Mouse (Mus musculus) stomach, embryonic 14.5 days (tissue): ENCODE data around the gene Olfr1189. TPM values are rescaled to one million over a fixed set of nuclear protein-coding genes. Genes with fewer than 3 reads are reported as not detected.
"Not testable (repeated sequence)": the region's sequence is repeated elsewhere in the genome, so short reads cannot be mapped to it uniquely, and the experiment has no call there.

Source experiments
- ATAC-seq: fragments of 200-750 bp; cut with Nextera tagmentation; 2 replicates; pipeline ENCODE4 v1.8.0; 2017; ENCODE audit warnings: low read depth, moderate TSS enrichment; ENCODE audit not compliant: insufficient number of reproducible peaks, insufficient read depth, low FRiP score
- H3K27ac ChIP-seq: fragments of 300-500 bp; sonication (generic); 2 replicates; pipeline ENCODE4 v1.5.1; 2014; ENCODE audit warnings: mild to moderate bottlenecking, low read length, moderate library complexity, mixed read lengths
- H3K27me3 ChIP-seq: fragments of 300-500 bp; sonication (generic); 2 replicates; pipeline ENCODE4 v1.6.1; 2014; ENCODE audit warnings: low read length, control low read depth, mixed read lengths; ENCODE audit not compliant: control insufficient read depth, insufficient read depth
- H3K36me3 ChIP-seq: fragments of 300-500 bp; sonication (generic); 2 replicates; pipeline ENCODE4 v1.6.1; 2014; ENCODE audit warnings: mild to moderate bottlenecking, control low read depth, low read length, moderate library complexity, mixed read lengths; ENCODE audit not compliant: control insufficient read depth, insufficient read depth
- H3K4me1 ChIP-seq: fragments of 300-500 bp; sonication (generic); 2 replicates; pipeline ENCODE4 v1.6.1; 2014; ENCODE audit warnings: low read length, control low read depth, mixed read lengths; ENCODE audit not compliant: control insufficient read depth, insufficient read depth
- H3K4me2 ChIP-seq: fragments of 300-500 bp; sonication (generic); replicated peaks from 2 replicates; pipeline ENCODE4 v1.6.1; 2014; ENCODE audit warnings: low read depth, low read length, control low read depth
- H3K4me3 ChIP-seq: fragments of 300-500 bp; sonication (generic); 2 replicates; pipeline ENCODE4 v1.5.1; 2014; ENCODE audit warnings: low read depth, low read length, control low read depth
- H3K9ac ChIP-seq: fragments of 300-500 bp; sonication (generic); replicated peaks from 2 replicates; pipeline ENCODE4 v1.6.1; 2014; ENCODE audit warnings: low read depth, mild to moderate bottlenecking, control low read depth, low read length, moderate library complexity, mixed read lengths
- H3K9me3 ChIP-seq: fragments of 300-500 bp; sonication (generic); 2 replicates; pipeline ENCODE4 v1.6.1; 2016; ENCODE audit warnings: low read depth, low read length, control low read depth; ENCODE audit not compliant: control insufficient read depth
- WGBS: fragments of 180-500 bp; shearing (Covaris S2); extraction: QIAGEN DNeasy Blood & Tissue Kit; methylation state at CpG from one replicate; pipeline ENCODE4 v1.1.7; 2014; 5-methylcytosine and 5-hydroxymethylcytosine counted together
- polyA plus RNA-seq: library from polyadenylated mRNA; unstranded; fragments of >200 nt; fragmentation: Nextera tagmentation; extraction: Ambion mirVana; gene quantifications from 2 replicates; pipeline ENCODE4 v1.2.1, GENCODE M21; 2014

The Olfr1189 gene
- polyA plus RNA-seq = not detected in 2 replicates

DNA sequence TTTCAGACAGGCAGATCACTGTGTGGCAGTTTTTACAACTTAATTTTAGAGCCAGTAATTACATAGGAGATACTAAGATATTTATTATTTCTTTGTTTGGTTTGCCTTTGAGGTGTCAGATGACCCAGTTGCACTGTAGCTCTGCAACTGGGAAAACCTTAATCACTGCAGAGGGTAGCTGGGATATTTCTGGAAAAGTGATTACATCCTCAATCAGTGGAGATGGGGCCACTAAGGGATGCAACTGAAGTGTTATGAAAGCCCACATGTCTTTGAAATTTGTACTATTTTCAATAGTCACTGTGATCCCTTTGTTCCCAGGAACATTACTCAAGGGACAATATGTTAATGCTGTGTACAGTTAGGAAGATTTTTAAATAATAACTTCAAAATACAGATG is at the start of gene Olfr1189:
TSS of gene Olfr1189 (plus strand) at position 301 of the 400 bp plus-strand sequence.
- no peaks in the 10 kb centered on the region for H3K36me3 ChIP-seq
- no peak within 1 kb of the TSS for H3K9ac ChIP-seq
- no peak for ATAC-seq

GRCm38 (mm10) chr2:88556635-88557034 is 29.6 kb upstream of the Olfr1189 start, which contains the start of gene Olfr1188:
TSS of gene Olfr1188 (plus strand) at chr2:88556935.
- WGBS = 85% methylated on average over 2 of the region's 2 CpGs
- no peak for ATAC-seq
- Histone ChIP-seq H3K4me2 (no peak within 1 kb of the TSS), H3K4me1 (no peaks in the 10 kb centered on the region), H3K27me3 (no peaks in the 10 kb centered on the region), H3K27ac (no peak within 1 kb of the TSS), H3K9me3 (no peaks in the 10 kb centered on the region), H3K9ac (no peak within 1 kb of the TSS), H3K4me3 (no peak within 1 kb of the TSS), H3K36me3 (no peaks in the 10 kb centered on the region)

More for the DNA sequence above, at the start of gene Olfr1189:
- Histone ChIP-seq H3K27ac (no peak within 1 kb of the TSS), H3K9me3 (no peaks in the 10 kb centered on the region), H3K4me2 (no peak within 1 kb of the TSS), H3K4me1 (no peaks in the 10 kb centered on the region), H3K27me3 (no peaks in the 10 kb centered on the region), H3K4me3 (no peak within 1 kb of the TSS)

- H3K4me3 ChIP-seq, H3K27ac ChIP-seq, H3K4me1 ChIP-seq, ATAC-seq, H3K4me2 ChIP-seq, H3K27me3 ChIP-seq, H3K36me3 ChIP-seq, H3K9ac ChIP-seq, H3K9me3 ChIP-seq: not testable (repeated sequence)
- WGBS = 90% methylated on average over 12 of the region's 12 CpGs
These were observed 13.6 kb upstream of the Olfr1189 start for GRCm38 (mm10) chr2:88572696-88573095.

DNA sequence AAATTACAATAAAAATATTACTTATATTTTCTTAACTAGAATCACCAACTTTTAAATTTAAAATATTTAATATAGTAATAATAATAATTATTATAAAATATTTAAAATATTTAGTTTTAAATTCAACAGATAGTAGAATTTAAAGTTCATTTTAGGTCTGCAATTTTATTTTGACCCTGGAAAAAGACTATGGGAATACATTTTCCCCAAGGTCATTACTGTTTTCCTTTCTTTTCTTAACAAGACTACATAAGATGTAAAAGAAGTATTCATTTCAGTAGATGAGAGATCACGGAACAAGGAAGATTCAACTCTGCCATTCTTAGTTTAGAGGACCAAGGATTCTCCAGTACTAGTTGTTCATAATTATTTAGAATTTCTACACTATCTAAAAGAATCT is 54.0 kb downstream of the Olfr1189 start, which contains the start of gene Olfr1191-ps1:
TSS of gene Olfr1191-ps1 (plus strand) at position 301 of the 400 bp plus-strand sequence.
- H3K4me2 ChIP-seq, H3K36me3 ChIP-seq, H3K4me1 ChIP-seq, H3K27ac ChIP-seq, H3K9ac ChIP-seq, H3K27me3 ChIP-seq, H3K9me3 ChIP-seq, ATAC-seq, H3K4me3 ChIP-seq: not testable (repeated sequence)
- 90% methylated on average over 1 of the region's 1 CpGs for whole genome bisulfite sequencing

Other genes with a start within 250 kb of the Olfr1189 start
- not detected in 2 replicates for gene Olfr1176, start 249.7 kb upstream of the Olfr1189 start, polyA plus RNA-seq
- gene Olfr1177-ps, start 240.0 kb upstream of the Olfr1189 start, polyA plus RNA-seq = not detected in 2 replicates
- gene Olfr1178, start 199.4 kb upstream of the Olfr1189 start, polyA plus RNA-seq = not detected in 2 replicates
- gene Olfr1179, start 180.0 kb upstream of the Olfr1189 start, polyA plus RNA-seq = not detected in 2 replicates
- gene Olfr1180, start 167.3 kb upstream of the Olfr1189 start, polyA plus RNA-seq = not detected in 2 replicates
- not detected in 2 replicates for gene Olfr1181, start 160.3 kb upstream of the Olfr1189 start, polyA plus RNA-seq
- not detected in 2 replicates for gene Gm13757, start 137.3 kb upstream of the Olfr1189 start, polyA plus RNA-seq
- gene Olfr1183, start 131.6 kb upstream of the Olfr1189 start, polyA plus RNA-seq = not detected in 2 replicates
- not detected in 2 replicates for gene Olfr1184, start 102.9 kb upstream of the Olfr1189 start, polyA plus RNA-seq
- gene Olfr1185-ps1, start 93.1 kb upstream of the Olfr1189 start, polyA plus RNA-seq = not detected in 2 replicates
- gene Olfr1186, start 67.9 kb upstream of the Olfr1189 start, polyA plus RNA-seq = not detected in 2 replicates
- not detected in 2 replicates for gene Olfr1188, start 29.5 kb upstream of the Olfr1189 start, polyA plus RNA-seq
- not detected in 2 replicates for gene Olfr1191-ps1, start 54.1 kb downstream of the Olfr1189 start, polyA plus RNA-seq
- not detected in 2 replicates for gene Olfr1192-ps1, start 62.1 kb downstream of the Olfr1189 start, polyA plus RNA-seq
- not detected in 2 replicates for gene Olfr1193, start 89.2 kb downstream of the Olfr1189 start, polyA plus RNA-seq
- gene Olfr1195, start 102.7 kb downstream of the Olfr1189 start, polyA plus RNA-seq = not detected in 2 replicates
- not detected in 2 replicates for gene Olfr1196, start 118.1 kb downstream of the Olfr1189 start, polyA plus RNA-seq
- not detected in 2 replicates for gene Olfr1197, start 145.9 kb downstream of the Olfr1189 start, polyA plus RNA-seq
- gene Olfr1198, start 164.9 kb downstream of the Olfr1189 start, polyA plus RNA-seq = not detected in 2 replicates
- gene Olfr1199, start 174.0 kb downstream of the Olfr1189 start, polyA plus RNA-seq = not detected in 2 replicates
- not detected in 2 replicates for gene Olfr1200, start 184.0 kb downstream of the Olfr1189 start, polyA plus RNA-seq
- gene Olfr1201, start 206.6 kb downstream of the Olfr1189 start, polyA plus RNA-seq = not detected in 2 replicates
- gene Olfr1202, start 228.0 kb downstream of the Olfr1189 start, polyA plus RNA-seq = not detected in 2 replicates
- gene Olfr1205, start 243.3 kb downstream of the Olfr1189 start, polyA plus RNA-seq = not detected in 2 replicates